Mouse (Mus musculus) kidney, adult 9 months (tissue): ENCODE data around the gene Marveld3.

Source experiments
- DNase-seq: peaks from one replicate; pipeline ENCODE4 v3.0.0; 2022

Marveld3 gene

GRCm38 (mm10) chr8:109961693-109962367 lies at the start of gene Marveld3:
TSS of gene Marveld3 (minus strand) at chr8:109962203.
- peak; percentile 84 for DNase-seq

GRCm38 (mm10) chr8:110010868-110011267 lies 48.9 kb upstream of the Marveld3 start:
- DNase-seq: peak; percentile 60

GRCm38 (mm10) chr8:110008995-110009446 lies 47.0 kb upstream of the Marveld3 start:
- DNase-seq: no peak

GRCm38 (mm10) chr8:110008228-110008994 lies 46.4 kb upstream of the Marveld3 start:
- no peak for DNase-seq

- no peak for DNase-seq
These were observed 44.5 kb upstream of the Marveld3 start for GRCm38 (mm10) chr8:110006312-110007023.

- peak; percentile 45 for DNase-seq
These were observed 42.3 kb upstream of the Marveld3 start for GRCm38 (mm10) chr8:110004300-110004699.

GRCm38 (mm10) chr8:110002953-110003352 lies 41.0 kb upstream of the Marveld3 start:
- DNase-seq: peak; percentile 26

- DNase-seq: no peak
These were observed 38.0 kb upstream of the Marveld3 start for GRCm38 (mm10) chr8:109999974-110000373.

- DNase-seq: no peak
These were observed 36.1 kb upstream of the Marveld3 start for GRCm38 (mm10) chr8:109998066-109998465.

GRCm38 (mm10) chr8:109997381-109997780 lies 35.4 kb upstream of the Marveld3 start:
- DNase-seq: no peak

GRCm38 (mm10) chr8:109992951-109993350 lies 30.9 kb upstream of the Marveld3 start:
- DNase-seq: no peak

GRCm38 (mm10) chr8:109992166-109992565 lies 30.2 kb upstream of the Marveld3 start:
- no peak for DNase-seq

GRCm38 (mm10) chr8:109990224-109990623 lies 28.2 kb upstream of the Marveld3 start, which contains the start of gene Tat:
TSS of gene Tat (plus strand) at chr8:109990437.
- no peak for DNase-seq

GRCm38 (mm10) chr8:109989151-109989550 lies 27.1 kb upstream of the Marveld3 start:
- DNase-seq: no peak

- DNase-seq: no peak
These were observed 25.8 kb upstream of the Marveld3 start for GRCm38 (mm10) chr8:109987776-109988175.

- DNase-seq: no peak
These were observed 24.4 kb upstream of the Marveld3 start for GRCm38 (mm10) chr8:109986384-109986783.

GRCm38 (mm10) chr8:109983944-109984343 lies 21.9 kb upstream of the Marveld3 start:
- DNase-seq: no peak

- DNase-seq: no peak
These were observed 20.5 kb upstream of the Marveld3 start for GRCm38 (mm10) chr8:109982386-109983105.

GRCm38 (mm10) chr8:109979339-109979738 lies 17.3 kb upstream of the Marveld3 start:
- DNase-seq: no peak

GRCm38 (mm10) chr8:109972901-109973300 lies 10.9 kb upstream of the Marveld3 start:
- DNase-seq: no peak

GRCm38 (mm10) chr8:109970323-109970722 lies 8.3 kb upstream of the Marveld3 start:
- peak; percentile 37 for DNase-seq

- no peak for DNase-seq
These were observed 6.8 kb upstream of the Marveld3 start for GRCm38 (mm10) chr8:109968837-109969236.

GRCm38 (mm10) chr8:109964106-109964505 lies 2.1 kb upstream of the Marveld3 start:
- no peak for DNase-seq
